Mouse (Mus musculus): ENCODE results near the gene Scaf11. TPM values are rescaled to one million over a fixed set of nuclear protein-coding genes. Genes with fewer than 3 reads are reported as not detected.
"Not testable (repeated sequence)": the region's sequence is repeated elsewhere in the genome, so short reads cannot be mapped to it uniquely, and the experiment has no call there.

Scaf11 gene
- total RNA-seq (2021), result 10 to 100 TPM; 40.8 to 43.0 TPM

DNA sequence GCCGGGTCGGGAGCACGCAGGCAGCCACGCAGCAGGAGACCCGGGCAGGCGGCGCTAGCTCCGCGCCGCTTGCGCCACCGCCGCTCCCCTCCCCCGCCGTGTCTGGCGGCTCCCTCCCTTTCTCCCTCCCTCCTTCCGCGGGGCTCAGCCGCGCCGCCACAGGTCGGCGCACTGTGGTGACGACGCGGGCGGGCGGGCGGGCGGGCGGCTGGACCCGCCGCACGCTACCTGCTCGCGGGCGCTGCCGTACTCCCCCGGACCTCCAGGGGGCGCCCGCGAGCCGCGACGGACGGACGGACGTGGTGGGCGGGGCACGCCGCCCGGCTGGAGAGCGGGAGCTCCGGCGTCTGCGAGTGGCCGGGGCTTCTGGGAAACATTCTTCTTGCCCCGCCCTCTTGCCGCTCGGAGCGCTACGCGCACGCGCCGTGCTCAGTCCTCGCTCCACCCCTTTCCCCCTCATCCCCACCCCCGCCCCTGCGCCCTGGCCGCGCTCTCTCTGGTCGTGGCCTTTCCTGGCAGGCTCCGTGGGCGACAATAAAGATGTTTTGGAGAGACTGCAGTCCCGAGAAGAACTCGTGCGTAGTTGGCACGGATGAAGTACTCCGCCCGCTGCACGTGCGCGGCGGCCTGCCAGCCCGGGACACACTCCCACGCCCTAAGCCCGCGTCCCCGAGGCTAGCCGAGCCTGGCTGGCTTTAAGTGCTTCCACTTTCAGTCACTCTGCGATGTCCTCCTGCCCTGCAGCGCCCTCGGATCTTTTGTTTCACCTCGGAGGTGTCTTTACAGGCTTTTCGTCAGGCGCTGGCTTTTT, at the start of gene Scaf11:
Scaf11 (minus strand) TSS at position 114 of the 811 bp plus-strand sequence.
- intact Hi-C loops (cut with DNase I), result no loop called here
- DNase-seq (ENCODE audit: extremely low spot score in 1 of 2, low spot score in 2 of 2), result peak; percentile 90 to 97

GRCm38 (mm10) chr15:96507097-96507840, 46.6 kb upstream of the Scaf11 start:
- peak in 1 of 2 experiments; percentile 45 for DNase-seq (ENCODE audit: extremely low spot score in 1 of 2, low spot score in 2 of 2)
- intact Hi-C loops (cut with DNase I), result no loop called here

DNA sequence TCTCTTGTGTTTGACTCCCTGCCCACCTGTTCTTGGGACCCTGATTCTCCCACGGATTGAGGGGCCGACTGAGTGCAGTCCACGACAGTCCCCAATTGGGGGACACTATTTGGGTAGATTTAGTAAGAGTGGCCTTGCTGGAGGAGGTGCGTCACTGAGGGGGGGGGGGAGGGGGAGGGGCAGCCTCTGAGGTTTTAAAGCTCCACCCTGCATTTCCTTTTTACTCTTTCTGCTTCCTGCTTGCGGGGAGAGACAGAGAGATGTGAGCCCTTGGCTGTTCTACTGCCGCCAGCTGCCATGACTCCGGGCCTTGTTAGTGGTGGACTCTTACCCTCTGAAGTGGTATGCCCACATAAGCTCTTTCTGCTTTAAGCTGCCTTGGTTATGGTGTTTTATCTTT, 37.0 kb upstream of the Scaf11 start:
- DNase-seq (ENCODE audit: extremely low spot score in 1 of 2, low spot score in 2 of 2), result no peak
- intact Hi-C loops (cut with DNase I), result no loop called here

DNA sequence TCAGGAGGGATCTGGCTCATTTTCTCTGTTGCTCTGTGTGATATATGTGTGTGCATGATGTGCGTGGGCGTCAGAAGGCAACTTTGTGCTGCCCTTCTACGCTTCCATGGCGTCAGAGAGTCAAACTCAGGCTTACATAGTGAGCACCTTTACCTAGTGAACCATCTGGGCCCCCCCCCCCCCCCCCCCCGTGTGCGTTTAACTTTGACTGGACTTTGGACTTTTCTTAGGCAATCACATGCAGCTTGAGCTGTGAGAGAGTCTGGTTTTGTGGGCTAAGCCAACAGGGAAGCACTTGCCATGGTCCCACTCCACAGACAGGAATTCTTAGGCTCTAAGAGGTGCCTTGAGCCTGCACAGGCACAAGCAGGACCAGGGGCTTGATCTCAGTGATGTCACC, 33.6 kb upstream of the Scaf11 start:
- DNase-seq (ENCODE audit: extremely low spot score in 1 of 2, low spot score in 2 of 2), result no peak
- intact Hi-C loops (cut with DNase I), result no loop called here

DNA sequence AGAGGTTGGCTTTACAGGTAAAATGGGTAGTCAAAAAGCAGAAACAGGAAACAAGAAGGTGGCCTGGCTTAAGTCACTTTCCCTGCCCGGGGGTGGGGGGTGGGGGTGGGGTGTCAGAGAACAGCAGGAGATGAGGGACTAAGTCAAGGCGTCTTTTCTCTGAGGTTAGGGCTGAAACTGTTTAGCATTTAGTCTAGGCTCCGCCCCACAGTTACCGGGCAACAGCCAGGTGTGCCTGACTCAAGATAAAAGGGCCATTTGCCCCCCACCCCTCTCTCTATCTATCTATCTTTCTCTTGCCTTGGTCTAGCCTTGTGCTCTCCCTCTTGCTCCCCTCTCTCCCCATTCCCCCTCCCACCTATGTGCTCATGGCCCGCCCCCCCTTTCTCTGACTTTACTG, 32.9 kb upstream of the Scaf11 start:
- intact Hi-C loops (cut with DNase I), result no loop called here
- DNase-seq (ENCODE audit: extremely low spot score in 1 of 2, low spot score in 2 of 2), result no peak

DNA sequence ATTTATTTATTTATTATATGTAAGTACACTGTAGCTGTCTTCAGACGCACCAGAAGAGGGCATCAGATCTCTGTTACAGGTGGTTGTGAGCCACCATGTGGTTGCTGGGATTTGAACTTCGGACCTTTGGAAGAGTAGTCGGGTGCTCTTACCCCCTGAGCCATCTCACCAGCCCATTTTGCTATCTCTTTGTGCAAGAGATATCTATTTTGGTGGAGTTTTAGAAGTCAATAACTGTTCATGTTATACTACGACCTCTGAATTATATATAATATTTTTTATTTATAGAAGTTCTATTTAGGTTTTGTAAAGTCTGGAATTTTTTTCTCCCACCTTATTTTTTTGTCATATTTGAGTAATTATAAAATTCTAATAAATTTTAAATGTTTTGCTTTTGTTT, 32.3 kb upstream of the Scaf11 start:
- intact Hi-C loops (cut with DNase I); DNase-seq (ENCODE audit: extremely low spot score in 1 of 2, low spot score in 2 of 2): not testable (repeated sequence)

GRCm38 (mm10) chr15:96491861-96492641, 31.4 kb upstream of the Scaf11 start:
- DNase-seq (ENCODE audit: extremely low spot score in 1 of 2, low spot score in 2 of 2), result no peak

DNA sequence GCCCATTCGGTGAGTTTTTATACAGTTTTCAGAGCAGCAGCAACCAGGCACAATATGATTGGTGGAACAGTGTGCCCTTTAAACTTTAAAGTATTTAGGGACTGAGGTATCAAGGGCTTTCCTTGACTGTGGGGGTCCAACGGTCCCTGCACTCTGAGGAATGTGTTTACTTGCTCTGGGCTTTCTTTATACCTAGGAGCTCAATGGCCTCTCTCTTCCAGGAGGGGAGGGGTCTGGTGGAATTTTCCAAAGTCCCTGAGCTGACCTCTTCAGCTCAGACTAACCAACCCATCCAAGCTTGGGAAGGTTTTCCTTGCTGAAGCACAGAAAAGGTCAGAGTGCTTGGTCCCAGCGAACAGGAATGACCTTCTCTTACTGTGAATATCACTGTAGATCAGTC, 30.8 kb upstream of the Scaf11 start:
- no peak for DNase-seq (ENCODE audit: extremely low spot score in 1 of 2, low spot score in 2 of 2)
- intact Hi-C loops (cut with DNase I), result no loop called here

More at GRCm38 (mm10) chr15:96491861-96492641, 31.4 kb upstream of the Scaf11 start:
- intact Hi-C loops (cut with DNase I), result no loop called here

- DNase-seq (ENCODE audit: extremely low spot score in 1 of 2, low spot score in 2 of 2), result no peak
- intact Hi-C loops (cut with DNase I), result no loop called here
These were observed 29.5 kb upstream of the Scaf11 start for GRCm38 (mm10) chr15:96490123-96490522.

GRCm38 (mm10) chr15:96488941-96489786, 28.5 kb upstream of the Scaf11 start:
- intact Hi-C loops (cut with DNase I), result no loop called here
- DNase-seq (ENCODE audit: extremely low spot score in 1 of 2, low spot score in 2 of 2), result peak in 1 of 2 experiments; percentile 54

DNA sequence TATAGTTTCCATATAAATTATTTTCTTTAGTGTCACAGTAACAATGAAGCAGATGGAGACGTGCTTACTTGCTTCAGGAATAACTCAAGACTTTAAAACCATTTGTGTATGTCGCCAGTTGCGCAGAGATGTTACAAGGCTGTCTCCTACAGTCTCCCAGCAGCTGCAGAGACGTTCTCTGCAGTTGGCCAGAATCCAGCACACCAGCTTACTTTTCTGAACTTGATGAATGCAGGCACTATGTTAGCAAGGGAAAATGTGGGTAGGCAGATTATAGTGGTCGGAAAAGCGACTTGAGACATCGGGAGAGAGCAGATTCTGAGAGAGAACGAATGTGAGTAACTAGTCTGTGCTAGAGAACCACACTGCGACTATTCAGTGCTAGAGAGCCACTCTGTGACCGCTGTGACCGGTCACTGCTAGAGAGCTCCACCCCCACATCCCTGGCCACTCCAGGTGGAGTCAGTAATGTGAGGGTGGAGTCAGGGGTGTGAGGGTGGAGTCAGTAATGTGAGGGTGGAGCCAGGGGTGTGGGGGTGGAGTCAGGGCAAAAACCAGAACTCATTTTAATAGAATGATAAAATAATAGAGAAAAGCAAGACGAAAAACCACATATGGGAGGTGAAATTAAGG, 26.5 kb upstream of the Scaf11 start:
- intact Hi-C loops (cut with DNase I), result no loop called here
- peak in 1 of 2 experiments; percentile 46 for DNase-seq (ENCODE audit: extremely low spot score in 1 of 2, low spot score in 2 of 2)

DNA sequence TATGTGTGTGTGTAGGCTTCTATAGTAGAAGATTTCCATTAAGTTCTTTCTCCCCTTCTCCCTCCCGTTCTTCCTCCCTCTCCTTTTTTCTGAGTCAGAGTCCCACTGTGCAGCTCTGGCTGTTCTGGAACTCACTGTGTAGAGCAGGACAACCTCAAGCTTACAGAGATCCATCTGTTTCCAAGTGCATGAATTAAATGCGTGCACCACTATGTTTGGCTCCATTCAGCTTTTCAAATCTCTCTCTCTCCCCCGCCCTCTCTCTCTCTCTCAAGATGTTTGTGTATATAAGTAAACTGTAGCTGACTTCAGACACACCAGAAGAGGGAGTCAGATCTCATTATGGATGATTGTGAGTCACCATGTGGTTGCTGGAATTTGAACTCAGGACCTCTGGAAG, 20.2 kb upstream of the Scaf11 start:
- no peak for DNase-seq (ENCODE audit: extremely low spot score in 1 of 2, low spot score in 2 of 2)
- intact Hi-C loops (cut with DNase I), result no loop called here

GRCm38 (mm10) chr15:96478006-96478405, 17.4 kb upstream of the Scaf11 start:
- DNase-seq (ENCODE audit: extremely low spot score in 1 of 2, low spot score in 2 of 2), result no peak

DNA sequence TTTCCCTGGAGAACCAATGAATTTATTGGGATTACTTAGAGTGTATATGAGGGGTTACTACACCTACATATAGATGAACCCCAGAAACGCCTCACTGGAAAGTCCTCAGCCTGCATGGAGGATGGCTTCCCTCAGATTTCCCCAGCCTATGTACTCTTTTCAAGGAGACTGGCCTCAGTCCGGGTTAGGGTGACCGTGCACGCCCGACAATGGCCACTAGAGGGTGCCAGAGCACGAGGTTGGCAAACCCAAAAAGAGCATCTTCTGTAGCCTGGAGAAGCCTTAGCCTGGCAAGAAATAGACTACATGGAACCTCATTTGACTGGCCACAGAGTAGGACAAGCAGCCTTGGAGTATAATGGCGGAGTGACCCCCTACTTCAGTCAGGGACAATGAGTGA, 15.7 kb upstream of the Scaf11 start:
- peak; percentile 70 to 85 for DNase-seq (ENCODE audit: extremely low spot score in 1 of 2, low spot score in 2 of 2)
- intact Hi-C loops (cut with DNase I), result no loop called here

More at GRCm38 (mm10) chr15:96478006-96478405, 17.4 kb upstream of the Scaf11 start:
- intact Hi-C loops (cut with DNase I), result no loop called here

DNA sequence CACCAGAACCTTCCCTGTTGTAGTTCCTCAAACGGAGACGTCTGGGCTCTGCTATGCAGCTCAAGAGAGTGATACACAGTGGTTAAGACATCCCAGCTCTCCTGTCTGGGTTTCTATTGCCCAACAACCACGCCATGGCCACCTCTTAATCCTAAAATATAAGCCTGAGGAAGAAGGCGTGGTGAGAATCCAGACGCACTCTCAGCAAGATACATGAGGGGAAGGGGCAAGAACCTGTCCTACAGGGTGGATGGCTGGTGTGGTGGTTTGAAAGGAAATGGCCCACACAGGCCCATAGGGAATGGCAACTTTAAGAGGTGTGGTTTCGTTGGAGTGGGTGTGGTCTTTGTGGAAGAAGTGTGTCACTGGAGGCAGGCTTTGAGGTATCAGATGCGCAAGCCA, 14.9 kb upstream of the Scaf11 start:
- no peak for DNase-seq (ENCODE audit: extremely low spot score in 1 of 2, low spot score in 2 of 2)
- intact Hi-C loops (cut with DNase I), result no loop called here

DNA sequence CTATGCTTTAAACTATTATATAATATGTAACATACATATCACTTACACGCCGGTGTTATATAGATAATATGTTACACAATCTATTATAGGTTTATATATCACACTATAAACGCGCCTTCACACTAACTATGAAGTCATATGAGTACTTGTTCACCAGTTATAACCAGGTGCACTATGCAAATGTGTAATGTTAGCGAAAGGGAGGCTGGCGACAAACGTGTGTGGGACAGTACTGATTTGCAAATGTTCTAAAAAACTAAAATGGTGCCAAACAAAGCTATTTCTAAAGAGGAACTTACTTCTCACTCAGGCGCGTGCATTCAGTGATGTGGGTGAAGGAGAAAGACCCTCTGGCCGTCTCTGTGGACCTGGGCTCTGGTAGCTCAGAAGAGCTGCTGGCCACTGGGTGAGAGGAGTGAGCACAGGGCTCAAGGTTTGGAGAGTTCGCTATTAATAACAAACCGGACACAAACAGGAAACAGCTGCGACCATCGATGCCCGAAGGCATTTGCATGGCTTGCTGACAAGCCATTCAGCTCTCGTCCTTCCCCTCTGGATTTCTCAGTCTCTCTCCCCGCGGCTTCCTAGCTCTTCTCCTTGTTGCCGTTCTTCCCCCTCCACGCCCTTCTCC, 13.8 kb upstream of the Scaf11 start:
- DNase-seq (ENCODE audit: extremely low spot score in 1 of 2, low spot score in 2 of 2), result peak in 1 of 2 experiments; percentile 68
- intact Hi-C loops (cut with DNase I), result no loop called here

- DNase-seq (ENCODE audit: extremely low spot score in 1 of 2, low spot score in 2 of 2), result no peak
- intact Hi-C loops (cut with DNase I), result no loop called here
These were observed 13.3 kb upstream of the Scaf11 start for GRCm38 (mm10) chr15:96473920-96474319.

DNA sequence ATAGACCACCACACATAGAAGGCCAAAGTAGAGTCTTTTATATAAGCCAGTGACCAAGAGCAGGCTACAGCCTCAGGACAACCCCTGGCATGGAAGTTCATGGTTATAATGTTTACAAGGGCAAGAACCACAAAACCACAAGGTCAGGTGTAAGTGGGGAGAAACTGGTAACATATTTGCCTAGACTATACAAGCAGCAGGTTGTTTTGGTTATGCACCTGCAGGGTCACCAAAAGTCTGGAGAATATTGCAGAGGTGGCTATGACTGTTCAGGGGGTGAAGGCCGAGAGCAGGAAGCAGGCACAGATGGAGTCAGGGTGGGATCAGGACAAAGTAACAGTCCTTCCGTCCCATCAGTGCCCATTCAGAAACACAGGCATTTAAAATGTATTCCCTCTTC, 7.7 kb upstream of the Scaf11 start:
- intact Hi-C loops (cut with DNase I), result no loop called here
- DNase-seq (ENCODE audit: extremely low spot score in 1 of 2, low spot score in 2 of 2), result no peak

Data from left cerebral cortex, postnatal 10 days (tissue).